Mouse (Mus musculus): Measurements from ENCODE around the gene Plch2. TPM values are rescaled to one million over a fixed set of nuclear protein-coding genes. Genes with fewer than 3 reads are reported as not detected.
A peak's percentile ranks its signal among the peaks of the same experiment; 100 is the strongest.

Plch2 gene
- polyA plus RNA-seq, 1 experiment from 2014 or later: 3.6 TPM

GRCm38 (mm10) chr4:155017253-155017878, 39.2 kb downstream of the Plch2 start:
- Histone ChIP-seq H3K4me3 (ENCODE audit: low read length) (no peak overlapping the region), H3K4me2 (replicated peaks; ENCODE audit: low read depth, low read length) (no peak overlapping the region), H3K4me1 (ENCODE audit: insufficient read depth, low read length) (peaks cover 10% of the 10 kb centered on the region), H3K36me3 (ENCODE audit: insufficient read depth, low read length) (no peaks in the 10 kb centered on the region), H3K9ac (replicated peaks; ENCODE audit: low read length) (no peak overlapping the region), H3K27ac (ENCODE audit: low read length) (no peak overlapping the region), H3K9me3 (ENCODE audit: low read length) (no peaks in the 10 kb centered on the region), H3K27me3 (ENCODE audit: insufficient read depth, low read length) (no peaks in the 10 kb centered on the region)
- WGBS: 63% methylated on average over 11 of the region's 11 CpGs
- ATAC-seq (ENCODE audit: low FRiP score, low TSS enrichment): no peak

- 60% methylated on average over 11 of the region's 11 CpGs for WGBS
- no peaks in the 10 kb centered on the region for H3K27me3 ChIP-seq (ENCODE audit: insufficient read depth, low read length)
- H3K27ac ChIP-seq (ENCODE audit: low read length): no peak overlapping the region
- no peak overlapping the region for H3K4me2 ChIP-seq (replicated peaks; ENCODE audit: low read depth, low read length)
- no peaks in the 10 kb centered on the region for H3K36me3 ChIP-seq (ENCODE audit: insufficient read depth, low read length)
- H3K4me1 ChIP-seq (ENCODE audit: insufficient read depth, low read length): peaks cover 10% of the 10 kb centered on the region
- no peak overlapping the region for H3K4me3 ChIP-seq (ENCODE audit: low read length)
- H3K9me3 ChIP-seq (ENCODE audit: low read length): no peaks in the 10 kb centered on the region
- no peak overlapping the region for H3K9ac ChIP-seq (replicated peaks; ENCODE audit: low read length)
- ATAC-seq (ENCODE audit: low FRiP score, low TSS enrichment): no peak
These were observed 39.8 kb downstream of the Plch2 start for GRCm38 (mm10) chr4:155016807-155017206.

- peaks cover 10% of the 10 kb centered on the region for H3K4me1 ChIP-seq (ENCODE audit: insufficient read depth, low read length)
- no peak for ATAC-seq (ENCODE audit: low FRiP score, low TSS enrichment)
- no peaks in the 10 kb centered on the region for H3K36me3 ChIP-seq (ENCODE audit: insufficient read depth, low read length)
- H3K9ac ChIP-seq (replicated peaks; ENCODE audit: low read length): no peak overlapping the region
- no peak overlapping the region for H3K4me2 ChIP-seq (replicated peaks; ENCODE audit: low read depth, low read length)
- no peaks in the 10 kb centered on the region for H3K27me3 ChIP-seq (ENCODE audit: insufficient read depth, low read length)
- WGBS: 68% methylated on average over 4 of the region's 4 CpGs
- H3K9me3 ChIP-seq (ENCODE audit: low read length): no peaks in the 10 kb centered on the region
- H3K27ac ChIP-seq (ENCODE audit: low read length): no peak overlapping the region
- H3K4me3 ChIP-seq (ENCODE audit: low read length): no peak overlapping the region
These were observed 41.0 kb downstream of the Plch2 start for GRCm38 (mm10) chr4:155015550-155015949.

GRCm38 (mm10) chr4:155014791-155015190, 41.8 kb downstream of the Plch2 start:
- H3K36me3 ChIP-seq (ENCODE audit: insufficient read depth, low read length): no peaks in the 10 kb centered on the region
- no peak overlapping the region for H3K9ac ChIP-seq (replicated peaks; ENCODE audit: low read length)
- no peak for ATAC-seq (ENCODE audit: low FRiP score, low TSS enrichment)
- no peak overlapping the region for H3K4me3 ChIP-seq (ENCODE audit: low read length)
- H3K9me3 ChIP-seq (ENCODE audit: low read length): no peaks in the 10 kb centered on the region
- WGBS: 55% methylated on average over 12 of the region's 12 CpGs
- H3K27ac ChIP-seq (ENCODE audit: low read length): no peak overlapping the region
- no peaks in the 10 kb centered on the region for H3K27me3 ChIP-seq (ENCODE audit: insufficient read depth, low read length)
- no peak overlapping the region for H3K4me2 ChIP-seq (replicated peaks; ENCODE audit: low read depth, low read length)
- peaks cover 10% of the 10 kb centered on the region for H3K4me1 ChIP-seq (ENCODE audit: insufficient read depth, low read length)

GRCm38 (mm10) chr4:155014244-155014643, 42.3 kb downstream of the Plch2 start:
- Histone ChIP-seq H3K27me3 (ENCODE audit: insufficient read depth, low read length) (no peaks in the 10 kb centered on the region), H3K9me3 (ENCODE audit: low read length) (no peaks in the 10 kb centered on the region), H3K4me2 (replicated peaks; ENCODE audit: low read depth, low read length) (no peak overlapping the region), H3K4me3 (ENCODE audit: low read length) (no peak overlapping the region), H3K36me3 (ENCODE audit: insufficient read depth, low read length) (no peaks in the 10 kb centered on the region), H3K4me1 (ENCODE audit: insufficient read depth, low read length) (peaks cover 5% of the 10 kb centered on the region; the same call in 1 of the 2 replicates), H3K9ac (replicated peaks; ENCODE audit: low read length) (no peak overlapping the region), H3K27ac (ENCODE audit: low read length) (no peak overlapping the region)
- ATAC-seq (ENCODE audit: low FRiP score, low TSS enrichment): peak; percentile 41; the same call in 1 of the 2 replicates
- WGBS: 39% methylated on average over 14 of the region's 14 CpGs

- Histone ChIP-seq H3K4me2 (replicated peaks; ENCODE audit: low read depth, low read length) (no peak overlapping the region), H3K27ac (ENCODE audit: low read length) (no peak overlapping the region), H3K9me3 (ENCODE audit: low read length) (no peaks in the 10 kb centered on the region), H3K27me3 (ENCODE audit: insufficient read depth, low read length) (no peaks in the 10 kb centered on the region), H3K36me3 (ENCODE audit: insufficient read depth, low read length) (no peaks in the 10 kb centered on the region), H3K4me3 (ENCODE audit: low read length) (no peak overlapping the region), H3K4me1 (ENCODE audit: insufficient read depth, low read length) (no peaks in the 10 kb centered on the region), H3K9ac (replicated peaks; ENCODE audit: low read length) (no peak overlapping the region)
- ATAC-seq (ENCODE audit: low FRiP score, low TSS enrichment): peak; percentile 11; the same call in 1 of the 2 replicates
- WGBS: 5% methylated on average over 4 of the region's 4 CpGs
These were observed 43.8 kb downstream of the Plch2 start for GRCm38 (mm10) chr4:155012788-155013187.

GRCm38 (mm10) chr4:155012115-155012514, 44.5 kb downstream of the Plch2 start:
- no peak for ATAC-seq (ENCODE audit: low FRiP score, low TSS enrichment)
- H3K36me3 ChIP-seq (ENCODE audit: insufficient read depth, low read length): no peaks in the 10 kb centered on the region
- no peaks in the 10 kb centered on the region for H3K27me3 ChIP-seq (ENCODE audit: insufficient read depth, low read length)
- H3K9ac ChIP-seq (replicated peaks; ENCODE audit: low read length): no peak overlapping the region
- no peaks in the 10 kb centered on the region for H3K4me1 ChIP-seq (ENCODE audit: insufficient read depth, low read length)
- no peaks in the 10 kb centered on the region for H3K9me3 ChIP-seq (ENCODE audit: low read length)
- no peak overlapping the region for H3K4me3 ChIP-seq (ENCODE audit: low read length)
- H3K4me2 ChIP-seq (replicated peaks; ENCODE audit: low read depth, low read length): no peak overlapping the region
- H3K27ac ChIP-seq (ENCODE audit: low read length): no peak overlapping the region
- 69% methylated on average over 2 of the region's 2 CpGs for WGBS

- H3K9ac ChIP-seq (replicated peaks; ENCODE audit: low read length): no peak overlapping the region
- H3K4me3 ChIP-seq (ENCODE audit: low read length): no peak overlapping the region
- H3K27ac ChIP-seq (ENCODE audit: low read length): no peak overlapping the region
- no peaks in the 10 kb centered on the region for H3K4me1 ChIP-seq (ENCODE audit: insufficient read depth, low read length)
- no peak overlapping the region for H3K4me2 ChIP-seq (replicated peaks; ENCODE audit: low read depth, low read length)
- WGBS: 72% methylated on average over 8 of the region's 8 CpGs
- ATAC-seq (ENCODE audit: low FRiP score, low TSS enrichment): no peak
- no peaks in the 10 kb centered on the region for H3K27me3 ChIP-seq (ENCODE audit: insufficient read depth, low read length)
- no peaks in the 10 kb centered on the region for H3K36me3 ChIP-seq (ENCODE audit: insufficient read depth, low read length)
- H3K9me3 ChIP-seq (ENCODE audit: low read length): no peaks in the 10 kb centered on the region
These were observed 45.1 kb downstream of the Plch2 start for GRCm38 (mm10) chr4:155011312-155012025.

GRCm38 (mm10) chr4:155010870-155011269, 45.7 kb downstream of the Plch2 start:
- Histone ChIP-seq H3K36me3 (ENCODE audit: insufficient read depth, low read length) (no peaks in the 10 kb centered on the region), H3K9me3 (ENCODE audit: low read length) (no peaks in the 10 kb centered on the region), H3K27ac (ENCODE audit: low read length) (no peak overlapping the region), H3K9ac (replicated peaks; ENCODE audit: low read length) (no peak overlapping the region), H3K4me2 (replicated peaks; ENCODE audit: low read depth, low read length) (no peak overlapping the region), H3K4me1 (ENCODE audit: insufficient read depth, low read length) (0 out of 2 replicates have a peak, but pooled peaks cover under 1% of the 10 kb centered on the region), H3K27me3 (ENCODE audit: insufficient read depth, low read length) (no peaks in the 10 kb centered on the region), H3K4me3 (ENCODE audit: low read length) (no peak overlapping the region)
- WGBS: 82% methylated on average over 5 of the region's 5 CpGs
- no peak for ATAC-seq (ENCODE audit: low FRiP score, low TSS enrichment)

GRCm38 (mm10) chr4:155009216-155009615, 47.4 kb downstream of the Plch2 start:
- Histone ChIP-seq H3K27me3 (ENCODE audit: insufficient read depth, low read length) (no peaks in the 10 kb centered on the region), H3K9ac (replicated peaks; ENCODE audit: low read length) (no peak overlapping the region), H3K9me3 (ENCODE audit: low read length) (no peaks in the 10 kb centered on the region), H3K4me3 (ENCODE audit: low read length) (no peak overlapping the region), H3K4me1 (ENCODE audit: insufficient read depth, low read length) (peaks cover 11% of the 10 kb centered on the region; the same call in 1 of the 2 replicates), H3K27ac (ENCODE audit: low read length) (no peak overlapping the region), H3K36me3 (ENCODE audit: insufficient read depth, low read length) (no peaks in the 10 kb centered on the region), H3K4me2 (replicated peaks; ENCODE audit: low read depth, low read length) (no peak overlapping the region)
- WGBS: 85% methylated on average over 3 of the region's 3 CpGs
- ATAC-seq (ENCODE audit: low FRiP score, low TSS enrichment): no peak

All from kidney, embryonic 16.5 days (tissue).